Mouse (Mus musculus) Muller cell, postnatal 12 days (primary cell): ENCODE measurements around the gene Rasgrp2.

Experiments
- DNase-seq: peaks from one replicate; pipeline ENCODE4 v3.0.0-alpha.2; 2015; ENCODE audit errors: inconsistent ontology term

Rasgrp2 gene

GRCm38 (mm10) chr19:6382323-6382924 lies 16.7 kb upstream of the Rasgrp2 start:
- no peak for DNase-seq

- no peak for DNase-seq
Observed at GRCm38 (mm10) chr19:6383470-6383869, 15.7 kb upstream of the Rasgrp2 start.

GRCm38 (mm10) chr19:6384128-6384527 lies 15.0 kb upstream of the Rasgrp2 start, which contains the start of gene Pygm:
Pygm (plus strand) TSS chr19:6384399.
- DNase-seq: peak; percentile 36

DNA sequence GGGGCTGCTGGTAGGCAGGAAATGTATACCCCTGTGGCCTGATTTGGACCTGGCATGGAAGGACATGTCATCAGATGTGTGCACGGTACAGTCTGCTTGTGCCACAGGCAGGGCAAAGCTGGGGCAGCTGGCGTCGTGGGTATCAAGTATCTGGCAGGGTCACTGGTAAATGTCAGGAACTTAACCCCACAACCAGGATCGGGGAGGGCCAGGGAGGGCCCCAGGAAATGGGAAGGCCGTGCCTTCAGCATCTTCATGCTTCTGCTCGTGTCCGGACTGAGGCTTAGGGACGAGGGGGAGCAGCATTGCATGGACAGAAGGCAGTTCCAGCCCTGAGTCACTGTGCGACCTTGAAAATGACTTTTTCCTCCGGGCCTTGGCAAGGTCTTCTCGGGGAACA lies 14.2 kb upstream of the Rasgrp2 start:
- no peak for DNase-seq

DNA sequence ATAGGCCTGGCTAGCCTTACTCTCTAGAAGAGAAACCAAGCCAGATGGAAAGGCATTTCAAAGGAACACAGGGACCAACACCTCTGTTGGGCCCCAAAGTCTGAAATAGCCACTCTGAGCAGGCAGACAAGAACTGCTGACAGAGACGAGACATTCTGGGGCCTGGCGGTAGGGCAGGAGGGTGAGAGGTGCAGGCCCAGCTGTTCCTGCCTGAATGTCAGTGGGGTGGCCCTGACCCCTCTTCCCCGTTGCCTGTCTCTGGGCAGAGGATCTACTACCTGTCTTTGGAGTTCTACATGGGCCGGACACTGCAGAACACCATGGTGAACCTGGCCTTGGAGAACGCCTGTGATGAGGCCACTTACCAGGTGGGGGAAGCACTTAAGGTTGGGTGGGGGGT lies 13.7 kb upstream of the Rasgrp2 start:
- DNase-seq: no peak

GRCm38 (mm10) chr19:6385821-6386220 lies 13.3 kb upstream of the Rasgrp2 start:
- no peak for DNase-seq

DNA sequence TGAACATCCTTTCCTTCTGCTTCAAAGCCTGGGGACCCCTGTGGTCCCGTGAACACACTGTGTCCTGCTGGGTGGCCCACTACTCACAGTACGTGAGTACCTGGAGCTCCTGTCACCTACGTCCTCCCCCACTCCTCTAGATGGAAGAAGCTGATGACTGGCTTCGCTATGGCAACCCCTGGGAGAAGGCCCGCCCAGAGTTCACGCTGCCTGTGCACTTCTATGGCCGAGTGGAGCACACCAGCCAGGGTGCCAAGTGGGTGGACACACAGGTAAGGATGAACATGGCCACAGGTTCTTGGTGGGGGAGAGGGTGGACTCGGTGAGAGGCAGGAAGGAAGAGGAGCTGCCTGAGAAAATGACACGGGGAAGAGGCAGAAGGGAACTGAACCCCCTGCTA lies 12.9 kb upstream of the Rasgrp2 start:
- no peak for DNase-seq

GRCm38 (mm10) chr19:6388006-6388405 lies 11.1 kb upstream of the Rasgrp2 start:
- DNase-seq: peak; percentile 68

GRCm38 (mm10) chr19:6389803-6390202 lies 9.3 kb upstream of the Rasgrp2 start:
- DNase-seq: no peak

GRCm38 (mm10) chr19:6390251-6390650 lies 8.9 kb upstream of the Rasgrp2 start:
- DNase-seq: no peak

GRCm38 (mm10) chr19:6392743-6393393 lies 6.3 kb upstream of the Rasgrp2 start:
- no peak for DNase-seq

DNA sequence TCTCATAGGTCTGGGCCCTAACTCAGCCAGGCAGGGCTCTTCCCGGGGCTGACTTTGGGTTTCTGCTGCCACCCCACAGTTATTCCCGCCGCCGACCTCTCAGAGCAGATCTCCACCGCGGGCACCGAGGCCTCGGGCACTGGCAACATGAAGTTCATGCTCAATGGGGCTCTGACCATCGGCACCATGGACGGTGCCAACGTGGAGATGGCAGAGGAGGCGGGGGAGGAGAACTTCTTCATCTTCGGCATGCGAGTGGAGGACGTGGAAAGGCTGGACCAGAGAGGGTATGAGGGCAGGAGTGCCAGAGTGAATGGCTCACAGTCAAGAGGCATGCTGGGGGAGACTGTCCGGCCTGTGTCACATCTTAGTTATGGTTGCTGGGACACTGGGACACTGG lies 5.5 kb upstream of the Rasgrp2 start:
- DNase-seq: no peak

GRCm38 (mm10) chr19:6396237-6396636 lies 2.9 kb upstream of the Rasgrp2 start:
- no peak for DNase-seq

DNA sequence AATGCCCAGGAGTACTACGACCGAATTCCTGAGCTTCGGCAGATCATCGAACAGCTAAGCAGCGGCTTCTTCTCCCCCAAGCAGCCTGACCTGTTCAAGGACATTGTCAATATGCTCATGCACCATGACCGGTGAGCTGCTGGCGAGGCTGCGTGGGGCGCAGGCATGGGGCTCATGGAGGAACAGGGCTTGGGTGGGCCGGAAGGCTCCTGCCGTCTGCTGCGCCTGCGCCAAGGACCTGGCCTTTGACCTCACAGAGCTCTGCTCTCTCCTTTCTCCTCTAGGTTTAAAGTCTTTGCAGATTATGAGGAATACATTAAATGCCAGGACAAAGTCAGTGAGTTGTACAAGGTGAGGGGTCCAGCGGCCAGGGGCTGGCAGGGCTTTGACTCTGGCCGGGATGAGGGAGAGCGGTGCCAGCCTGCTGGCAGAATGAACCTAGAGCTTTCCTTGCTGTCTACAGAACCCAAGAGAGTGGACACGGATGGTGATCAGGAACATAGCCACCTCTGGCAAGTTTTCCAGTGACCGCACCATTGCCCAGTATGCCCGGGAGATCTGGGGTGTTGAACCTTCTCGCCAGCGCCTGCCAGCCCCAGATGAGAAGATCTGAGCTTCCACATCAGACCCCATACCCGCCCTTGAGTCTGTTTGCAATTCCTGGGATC lies 1.4 kb upstream of the Rasgrp2 start:
- no peak for DNase-seq

GRCm38 (mm10) chr19:6398447-6399284 lies 474 bp upstream of the Rasgrp2 start:
- peak; percentile 58 for DNase-seq

DNA sequence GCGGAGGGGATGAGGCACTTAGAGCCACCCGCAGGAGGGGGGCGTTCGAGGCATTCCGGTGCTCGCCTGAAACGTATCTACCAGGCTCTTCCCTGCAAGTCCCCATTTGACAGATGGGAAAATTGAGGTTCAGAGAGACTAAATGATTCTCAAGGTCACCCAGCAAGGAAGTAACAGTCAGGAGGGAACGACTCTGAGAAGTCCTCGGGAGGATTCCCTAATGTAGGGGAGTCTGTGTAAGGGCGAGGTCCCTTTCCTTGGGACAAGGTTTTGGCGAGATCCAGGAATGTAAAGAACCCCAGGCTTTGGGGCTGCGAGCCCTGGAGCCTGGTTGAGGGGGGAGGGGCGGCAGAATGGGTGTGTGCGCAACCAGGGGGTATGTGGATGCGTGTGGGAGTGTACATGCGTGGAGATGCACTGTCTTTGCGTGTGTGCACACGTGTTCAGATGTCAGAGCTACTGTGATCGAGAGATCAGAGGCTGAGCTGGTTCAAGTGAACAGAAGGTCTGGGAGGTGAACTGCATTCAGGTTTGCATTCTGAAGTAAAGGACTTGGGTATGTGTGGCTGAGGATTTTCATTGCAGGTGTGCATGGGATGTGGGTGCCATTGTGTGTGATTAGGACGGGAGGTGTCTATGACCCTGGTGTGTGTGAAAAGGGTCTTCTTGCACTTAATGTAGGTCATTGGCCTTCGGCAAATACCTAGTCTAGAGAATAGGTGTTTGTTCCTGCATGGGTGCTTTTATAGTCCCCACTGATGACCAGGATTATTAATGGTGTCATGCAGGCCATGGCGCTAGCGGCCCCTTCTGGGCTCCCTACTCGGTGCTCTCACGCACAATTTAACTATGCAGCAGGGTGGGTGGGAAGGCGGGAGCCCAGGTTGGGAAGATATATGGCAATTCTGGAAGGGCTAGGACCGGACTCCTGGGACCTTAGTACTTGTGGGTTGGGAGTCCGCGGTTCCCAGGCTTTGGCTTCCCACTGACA lies 1.3 kb downstream of the Rasgrp2 start:
- no peak for DNase-seq

- DNase-seq: peak; percentile 65
Observed at GRCm38 (mm10) chr19:6401131-6401815, 2.1 kb downstream of the Rasgrp2 start.

GRCm38 (mm10) chr19:6401951-6402350 lies 2.8 kb downstream of the Rasgrp2 start:
- no peak for DNase-seq

- DNase-seq: no peak
Observed at GRCm38 (mm10) chr19:6403869-6404268, 4.7 kb downstream of the Rasgrp2 start.

DNA sequence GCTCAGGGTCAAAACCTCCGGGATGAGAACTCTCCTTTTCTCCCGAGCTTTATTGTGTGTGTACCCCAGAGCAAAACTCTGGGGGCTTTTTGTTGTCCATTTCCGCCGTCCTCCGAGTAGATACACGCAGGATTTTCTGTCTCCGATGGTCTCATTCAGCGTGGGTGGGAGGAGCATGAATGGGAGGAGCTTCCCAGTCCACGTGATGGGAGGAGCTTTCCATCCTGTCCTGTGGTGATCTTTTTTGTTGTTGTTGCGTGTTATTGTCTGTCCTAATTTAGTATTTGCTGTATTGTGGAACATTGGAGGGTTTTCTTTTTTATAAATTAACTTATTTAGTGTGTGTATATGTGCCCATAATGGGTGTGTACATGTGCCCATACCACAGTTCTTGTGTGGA lies 6.3 kb downstream of the Rasgrp2 start:
- DNase-seq: no peak
